Mouse (Mus musculus): ENCODE measurements around the gene Pold3. TPM values are rescaled to one million over a fixed set of nuclear protein-coding genes. Genes with fewer than 3 reads are reported as not detected.

Pold3 gene
- polyA plus RNA-seq (2014; fragmentation: Nextera tagmentation; extraction: Ambion mirVana), result 31.8 and 35.1 TPM in 2 replicates

DNA sequence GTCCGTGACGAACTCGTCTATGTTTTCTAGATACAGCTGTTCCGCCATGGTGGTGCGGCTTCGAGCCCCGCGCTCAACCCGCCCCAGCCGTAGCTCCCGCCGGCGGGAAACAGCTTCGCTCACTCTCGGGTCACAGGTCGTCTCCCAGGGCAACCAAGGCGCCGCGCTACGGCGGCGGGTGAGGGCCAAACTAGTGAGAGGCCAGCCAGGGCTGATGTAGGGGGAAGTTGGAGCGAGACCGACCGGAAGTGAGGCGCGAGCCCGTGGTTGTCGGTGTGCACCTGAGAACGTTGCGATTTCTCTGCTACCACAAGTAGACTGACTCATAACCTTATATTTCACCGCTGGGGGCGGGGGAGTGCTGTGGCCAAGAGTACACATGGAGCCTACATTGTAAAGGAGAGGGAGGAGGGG, at the start of gene Pold3:
Gene Pold3, minus strand, starts transcription at position 190 of the 414 bp plus-strand sequence.
- no peaks in the 10 kb centered on the region for H3K9me3 ChIP-seq (ENCODE audit: control insufficient read depth, low read length)
- peak; percentile 86 for ATAC-seq (ENCODE audit: insufficient number of reproducible peaks, insufficient read depth, low FRiP score, low read depth)
- peaks cover 24% of the 10 kb centered on the region for H3K36me3 ChIP-seq (ENCODE audit: control insufficient read depth, insufficient read depth, low read length)
- no peaks in the 10 kb centered on the region for H3K27me3 ChIP-seq (ENCODE audit: control insufficient read depth, insufficient read depth, low read length)
- H3K4me3 ChIP-seq (ENCODE audit: control insufficient read depth in 1 of 2, insufficient read depth in 1 of 2, low read depth in 1 of 2, low read length in 2 of 2), result peak within 1 kb of the TSS; percentile 93 to 97
- peaks cover 0 to 10% of the 10 kb centered on the region in 2 experiments; a peak in 2 of 4 replicates for H3K4me1 ChIP-seq (ENCODE audit: control insufficient read depth in 2 of 2, insufficient read depth in 2 of 2, low read length in 2 of 2)
- peak within 1 kb of the TSS; percentile 94 for H3K9ac ChIP-seq (ENCODE audit: low read length)
- peak within 1 kb of the TSS; percentile 90 for H3K4me2 ChIP-seq (ENCODE audit: low read length)
- peak within 1 kb of the TSS; percentile 79 to 88 for H3K27ac ChIP-seq (replicated peaks in 1 of 2; ENCODE audit: control insufficient read depth in 1 of 2, insufficient read depth in 1 of 2, low read depth in 2 of 2, low read length in 2 of 2)
- 0% methylated on average over 33 of the region's 33 CpGs for WGBS

DNA sequence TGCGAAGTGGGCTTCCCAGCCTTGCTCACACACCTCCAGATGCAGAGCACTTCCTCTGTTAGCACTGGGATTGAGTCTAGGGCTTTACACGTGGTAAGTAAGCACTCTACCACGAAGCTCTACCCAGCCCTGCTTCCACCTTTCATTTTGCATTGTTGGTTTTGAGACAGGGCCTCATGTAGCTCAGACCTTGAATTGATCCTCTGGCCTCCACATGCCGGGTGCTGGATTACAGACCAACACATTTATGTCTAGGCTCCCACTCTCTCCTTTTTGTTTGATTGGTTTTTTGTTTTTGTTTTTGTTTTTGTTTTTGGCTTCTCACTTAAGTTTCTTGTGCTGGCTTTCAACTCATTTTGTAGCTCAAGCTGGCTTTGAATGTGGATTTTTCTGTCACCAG, 49.4 kb upstream of the Pold3 start:
- Histone ChIP-seq H3K27ac (replicated peaks in 1 of 2; ENCODE audit: control insufficient read depth in 1 of 2, insufficient read depth in 1 of 2, low read depth in 2 of 2, low read length in 2 of 2) (no peak overlapping the region), H3K4me1 (ENCODE audit: control insufficient read depth in 2 of 2, insufficient read depth in 2 of 2, low read length in 2 of 2) (no peaks in the 10 kb centered on the region), H3K4me3 (ENCODE audit: control insufficient read depth in 1 of 2, insufficient read depth in 1 of 2, low read depth in 1 of 2, low read length in 2 of 2) (no peak overlapping the region), H3K9ac (ENCODE audit: low read length) (no peak overlapping the region), H3K27me3 (ENCODE audit: control insufficient read depth, insufficient read depth, low read length) (no peaks in the 10 kb centered on the region), H3K36me3 (ENCODE audit: control insufficient read depth, insufficient read depth, low read length) (no peaks in the 10 kb centered on the region), H3K4me2 (ENCODE audit: low read length) (no peak overlapping the region), H3K9me3 (ENCODE audit: control insufficient read depth, low read length) (no peaks in the 10 kb centered on the region)
- ATAC-seq (ENCODE audit: insufficient number of reproducible peaks, insufficient read depth, low FRiP score, low read depth), result no peak
- 52% methylated on average over 4 of the region's 4 CpGs for WGBS

DNA sequence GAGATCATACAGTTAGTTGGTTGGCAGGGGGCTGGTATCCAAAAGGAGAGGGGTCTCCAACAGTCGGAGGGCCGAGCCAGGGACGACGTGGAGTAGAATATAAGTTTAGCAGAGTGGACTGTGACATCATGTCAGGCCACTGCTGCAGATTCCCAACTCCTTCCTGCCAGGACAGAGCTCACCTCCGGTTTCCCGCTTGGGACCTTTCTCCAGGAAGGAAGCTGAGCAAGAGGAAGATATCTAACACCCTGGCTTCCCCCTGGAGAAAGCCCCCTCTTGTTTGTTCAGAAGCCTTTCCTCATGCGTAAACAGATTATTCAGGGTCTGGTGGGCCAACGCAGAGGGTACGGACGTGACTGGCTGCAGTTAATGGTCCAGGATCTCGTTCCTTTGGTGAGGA, 47.3 kb upstream of the Pold3 start:
- Histone ChIP-seq H3K4me2 (ENCODE audit: low read length) (no peak overlapping the region), H3K9ac (ENCODE audit: low read length) (no peak overlapping the region), H3K27me3 (ENCODE audit: control insufficient read depth, insufficient read depth, low read length) (no peaks in the 10 kb centered on the region), H3K36me3 (ENCODE audit: control insufficient read depth, insufficient read depth, low read length) (no peaks in the 10 kb centered on the region), H3K27ac (replicated peaks in 1 of 2; ENCODE audit: control insufficient read depth in 1 of 2, insufficient read depth in 1 of 2, low read depth in 2 of 2, low read length in 2 of 2) (no peak overlapping the region), H3K9me3 (ENCODE audit: control insufficient read depth, low read length) (no peaks in the 10 kb centered on the region), H3K4me3 (ENCODE audit: control insufficient read depth in 1 of 2, insufficient read depth in 1 of 2, low read depth in 1 of 2, low read length in 2 of 2) (no peak overlapping the region), H3K4me1 (ENCODE audit: control insufficient read depth in 2 of 2, insufficient read depth in 2 of 2, low read length in 2 of 2) (no peaks in the 10 kb centered on the region)
- WGBS, result 63% methylated on average over 11 of the region's 11 CpGs
- ATAC-seq (ENCODE audit: insufficient number of reproducible peaks, insufficient read depth, low FRiP score, low read depth), result no peak

DNA sequence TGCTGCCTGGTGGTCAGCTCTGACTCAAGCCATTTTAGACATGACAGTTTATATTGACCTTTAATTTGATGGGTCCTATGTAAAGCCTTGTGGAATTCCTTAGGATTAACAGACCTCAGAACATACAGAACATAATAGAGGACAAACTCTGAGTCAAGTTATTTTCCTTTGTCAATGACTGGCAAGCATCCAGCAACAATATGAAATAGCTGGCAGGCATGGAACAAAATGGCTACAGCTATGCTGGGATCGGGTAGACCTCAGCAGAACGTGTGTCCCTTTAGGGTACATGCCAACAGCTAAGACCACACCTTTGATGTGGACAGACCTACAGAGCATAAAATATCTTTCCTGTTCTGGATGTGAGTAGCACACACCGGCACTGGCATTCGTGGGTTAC, 42.1 kb upstream of the Pold3 start:
- Histone ChIP-seq H3K4me2 (ENCODE audit: low read length) (no peak overlapping the region), H3K27ac (replicated peaks in 1 of 2; ENCODE audit: control insufficient read depth in 1 of 2, insufficient read depth in 1 of 2, low read depth in 2 of 2, low read length in 2 of 2) (no peak overlapping the region), H3K36me3 (ENCODE audit: control insufficient read depth, insufficient read depth, low read length) (0 out of 2 replicates have a peak, but pooled peaks cover 3% of the 10 kb centered on the region), H3K9me3 (ENCODE audit: control insufficient read depth, low read length) (no peaks in the 10 kb centered on the region), H3K27me3 (ENCODE audit: control insufficient read depth, insufficient read depth, low read length) (no peaks in the 10 kb centered on the region), H3K4me3 (ENCODE audit: control insufficient read depth in 1 of 2, insufficient read depth in 1 of 2, low read depth in 1 of 2, low read length in 2 of 2) (no peak overlapping the region), H3K4me1 (ENCODE audit: control insufficient read depth in 2 of 2, insufficient read depth in 2 of 2, low read length in 2 of 2) (peaks cover 4 to 5% of the 10 kb centered on the region in 2 experiments; a peak in 2 of 4 replicates), H3K9ac (ENCODE audit: low read length) (no peak overlapping the region)
- no peak for ATAC-seq (ENCODE audit: insufficient number of reproducible peaks, insufficient read depth, low FRiP score, low read depth)
- 70% methylated on average over 4 of the region's 4 CpGs for WGBS

DNA sequence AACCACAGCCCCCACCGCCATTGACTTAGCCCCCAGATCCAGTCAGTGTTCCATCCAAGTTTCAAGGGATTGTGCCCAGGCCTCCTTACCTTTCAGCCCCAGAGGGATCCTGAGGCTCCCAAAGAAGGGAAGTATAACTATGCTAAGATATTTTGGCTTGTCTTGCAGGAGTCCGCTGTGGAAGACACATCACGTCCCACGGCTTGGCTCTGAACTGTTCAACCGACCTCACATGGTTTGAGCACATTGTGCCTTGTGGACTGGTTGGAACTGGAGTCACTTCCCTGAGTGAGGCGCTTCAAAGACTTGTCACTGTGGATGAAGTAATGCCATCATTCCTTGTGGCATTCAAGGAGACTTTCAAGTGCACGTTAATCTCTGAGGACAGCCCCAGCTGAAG, 38.6 kb upstream of the Pold3 start:
- Histone ChIP-seq H3K4me2 (ENCODE audit: low read length) (peak overlapping the region; percentile 92), H3K9me3 (ENCODE audit: control insufficient read depth, low read length) (no peaks in the 10 kb centered on the region), H3K27me3 (ENCODE audit: control insufficient read depth, insufficient read depth, low read length) (no peaks in the 10 kb centered on the region), H3K4me1 (ENCODE audit: control insufficient read depth in 2 of 2, insufficient read depth in 2 of 2, low read length in 2 of 2) (peaks cover 4 to 5% of the 10 kb centered on the region in 2 experiments; a peak in 2 of 4 replicates), H3K4me3 (ENCODE audit: control insufficient read depth in 1 of 2, insufficient read depth in 1 of 2, low read depth in 1 of 2, low read length in 2 of 2) (peak overlapping the region; percentile 81 to 90), H3K36me3 (ENCODE audit: control insufficient read depth, insufficient read depth, low read length) (0 out of 2 replicates have a peak, but pooled peaks cover 3% of the 10 kb centered on the region), H3K27ac (replicated peaks in 1 of 2; ENCODE audit: control insufficient read depth in 1 of 2, insufficient read depth in 1 of 2, low read depth in 2 of 2, low read length in 2 of 2) (peak overlapping the region; percentile 52 to 95), H3K9ac (ENCODE audit: low read length) (peak overlapping the region; percentile 93)
- 70% methylated on average over 7 of the region's 7 CpGs for WGBS
- no peak for ATAC-seq (ENCODE audit: insufficient number of reproducible peaks, insufficient read depth, low FRiP score, low read depth)

DNA sequence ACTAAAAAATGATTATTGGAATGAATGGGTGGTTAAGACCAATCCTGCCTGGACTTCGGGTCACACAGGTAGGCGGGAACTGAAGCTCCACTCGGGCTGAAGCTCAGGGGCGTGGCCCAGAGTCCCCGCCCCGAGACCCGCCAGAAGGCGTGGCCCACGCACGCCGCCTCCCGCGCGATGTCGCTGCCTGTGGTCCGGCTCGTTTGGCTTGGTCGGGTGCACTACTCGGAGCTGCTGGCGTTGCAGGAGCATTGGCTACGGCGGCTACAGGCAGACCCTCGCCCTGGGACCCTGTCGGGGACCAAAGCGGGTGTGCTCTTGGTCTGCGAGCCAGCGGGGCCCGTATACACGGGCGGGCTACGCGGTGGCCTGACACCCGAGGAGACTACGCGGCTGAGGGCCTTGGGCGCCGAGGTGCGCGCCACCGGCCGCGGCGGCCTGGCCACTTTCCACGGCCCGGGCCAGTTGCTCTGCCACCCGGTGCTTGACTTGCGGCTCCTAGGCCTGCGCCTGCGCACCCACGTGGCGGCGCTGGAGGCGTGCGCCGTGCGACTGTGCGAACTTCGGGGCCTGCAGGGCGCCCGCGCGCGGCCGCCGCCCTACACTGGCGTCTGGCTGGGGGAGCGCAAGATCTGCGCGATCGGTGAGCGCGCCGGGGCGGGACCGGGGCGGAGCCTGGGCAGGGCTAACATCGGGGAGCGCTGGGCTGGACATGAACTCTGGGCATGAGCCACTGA, 37.9 kb upstream of the Pold3 start, which contains the start of gene Lipt2:
Gene Lipt2, plus strand, starts transcription at position 173 of the 737 bp plus-strand sequence.
- Histone ChIP-seq H3K27me3 (ENCODE audit: control insufficient read depth, insufficient read depth, low read length) (no peaks in the 10 kb centered on the region), H3K4me1 (ENCODE audit: control insufficient read depth in 2 of 2, insufficient read depth in 2 of 2, low read length in 2 of 2) (peaks cover 4 to 5% of the 10 kb centered on the region in 2 experiments; a peak in 2 of 4 replicates), H3K9me3 (ENCODE audit: control insufficient read depth, low read length) (no peaks in the 10 kb centered on the region), H3K4me3 (ENCODE audit: control insufficient read depth in 1 of 2, insufficient read depth in 1 of 2, low read depth in 1 of 2, low read length in 2 of 2) (peak within 1 kb of the TSS; percentile 81 to 90), H3K36me3 (ENCODE audit: control insufficient read depth, insufficient read depth, low read length) (0 out of 2 replicates have a peak, but pooled peaks cover 3% of the 10 kb centered on the region), H3K4me2 (ENCODE audit: low read length) (peak within 1 kb of the TSS; percentile 92), H3K27ac (replicated peaks in 1 of 2; ENCODE audit: control insufficient read depth in 1 of 2, insufficient read depth in 1 of 2, low read depth in 2 of 2, low read length in 2 of 2) (peak within 1 kb of the TSS; percentile 89 to 95), H3K9ac (ENCODE audit: low read length) (peak within 1 kb of the TSS; percentile 93)
- WGBS, result under 1% methylated on average over 72 of the region's 78 CpGs
- peak; percentile 97 for ATAC-seq (ENCODE audit: insufficient number of reproducible peaks, insufficient read depth, low FRiP score, low read depth)

DNA sequence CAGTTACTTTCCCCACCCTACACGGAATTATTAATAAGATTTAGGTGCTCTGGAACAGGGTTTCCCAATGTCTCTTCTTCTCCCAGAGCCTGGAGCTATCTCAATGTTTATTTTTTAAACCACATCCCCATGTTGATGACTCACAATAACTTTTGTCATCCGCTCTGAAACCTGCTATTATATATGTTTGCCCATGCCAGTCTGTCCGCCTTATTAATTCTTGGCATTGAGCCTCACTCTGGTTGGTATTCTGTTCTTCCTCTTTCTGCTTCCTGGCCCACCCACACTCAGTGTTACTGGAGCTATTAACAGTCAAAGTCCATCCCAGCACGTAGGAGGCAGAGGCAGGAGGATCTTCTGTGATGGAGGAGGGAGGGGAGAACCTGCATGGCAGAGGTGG, 36.3 kb upstream of the Pold3 start:
- H3K4me1 ChIP-seq (ENCODE audit: control insufficient read depth in 2 of 2, insufficient read depth in 2 of 2, low read length in 2 of 2), result peaks cover 4 to 5% of the 10 kb centered on the region in 2 experiments; a peak in 2 of 4 replicates
- no peak for ATAC-seq (ENCODE audit: insufficient number of reproducible peaks, insufficient read depth, low FRiP score, low read depth)
- H3K27ac ChIP-seq (replicated peaks in 1 of 2; ENCODE audit: control insufficient read depth in 1 of 2, insufficient read depth in 1 of 2, low read depth in 2 of 2, low read length in 2 of 2), result no peak overlapping the region
- no peak overlapping the region for H3K9ac ChIP-seq (ENCODE audit: low read length)
- no peak overlapping the region for H3K4me2 ChIP-seq (ENCODE audit: low read length)
- no peaks in the 10 kb centered on the region for H3K27me3 ChIP-seq (ENCODE audit: control insufficient read depth, insufficient read depth, low read length)
- 0 out of 2 replicates have a peak, but pooled peaks cover 3% of the 10 kb centered on the region for H3K36me3 ChIP-seq (ENCODE audit: control insufficient read depth, insufficient read depth, low read length)
- H3K4me3 ChIP-seq (ENCODE audit: control insufficient read depth in 1 of 2, insufficient read depth in 1 of 2, low read depth in 1 of 2, low read length in 2 of 2), result no peak overlapping the region
- no peaks in the 10 kb centered on the region for H3K9me3 ChIP-seq (ENCODE audit: control insufficient read depth, low read length)
- WGBS, result 66% methylated on average over 4 of the region's 4 CpGs
